Mouse (Mus musculus) heart, embryonic 14.5 days (tissue): ENCODE measurements around the gene Casd1. TPM values are rescaled to one million over a fixed set of nuclear protein-coding genes. Genes with fewer than 3 reads are reported as not detected.

ENCODE experiments used
- ATAC-seq: fragments of 200-750 bp; cut with Nextera tagmentation; 2 replicates; pipeline ENCODE4 v1.8.0; 2017; ENCODE audit warnings: low read depth, moderate TSS enrichment; ENCODE audit not compliant: insufficient number of reproducible peaks, insufficient read depth, low FRiP score
- H3K27ac ChIP-seq, 2 experiments: fragments of 200-500 bp in 1 of 2; fragments of 300-500 bp in 1 of 2; sonication (generic) in 1 of 2; replicated peaks in 1 of 2; 2 replicates each; pipeline ENCODE4 v1.5.1; 2012 to 2014; ENCODE audit warnings: low read depth in 2 of 2, low read length in 2 of 2, control low read depth in 1 of 2, mild to moderate bottlenecking in 1 of 2, mixed read lengths in 1 of 2; ENCODE audit not compliant: control insufficient read depth in 1 of 2, insufficient read depth in 1 of 2
- H3K27me3 ChIP-seq: fragments of 300-500 bp; sonication (generic); 2 replicates; pipeline ENCODE4 v1.6.1; 2014; ENCODE audit warnings: mild to moderate bottlenecking, low read length, control low read depth; ENCODE audit not compliant: control insufficient read depth, insufficient read depth
- H3K36me3 ChIP-seq: fragments of 300-500 bp; sonication (generic); 2 replicates; pipeline ENCODE4 v1.6.1; 2014; ENCODE audit warnings: mild to moderate bottlenecking, control low read depth, low read length, mixed read lengths; ENCODE audit not compliant: control insufficient read depth, insufficient read depth
- H3K4me1 ChIP-seq, 2 experiments: fragments of 200-500 bp in 1 of 2; fragments of 300-500 bp in 1 of 2; sonication (generic) in 1 of 2; 2 replicates each; pipeline ENCODE4 v1.6.1; 2012 to 2014; ENCODE audit warnings: low read length in 2 of 2, control low read depth in 1 of 2, mixed read lengths in 1 of 2; ENCODE audit not compliant: control insufficient read depth in 2 of 2, insufficient read depth in 2 of 2
- H3K4me2 ChIP-seq: fragments of 300-500 bp; sonication (generic); 2 replicates; pipeline ENCODE4 v1.6.1; 2014; ENCODE audit warnings: mild to moderate bottlenecking, low read length
- H3K4me3 ChIP-seq, 2 experiments: fragments of 200-500 bp in 1 of 2; fragments of 300-500 bp in 1 of 2; sonication (generic) in 1 of 2; 2 replicates each; pipeline ENCODE4 v1.5.1; 2012 to 2014; ENCODE audit warnings: low read length in 2 of 2, mild to moderate bottlenecking in 2 of 2, control low read depth in 1 of 2, low read depth in 1 of 2, moderate library complexity in 1 of 2; ENCODE audit not compliant: control insufficient read depth in 1 of 2, insufficient read depth in 1 of 2
- H3K9ac ChIP-seq: fragments of 300-500 bp; sonication (generic); 2 replicates; pipeline ENCODE4 v1.6.1; 2014; ENCODE audit warnings: mild to moderate bottlenecking, low read length
- H3K9me3 ChIP-seq: fragments of 300-500 bp; sonication (generic); 2 replicates; pipeline ENCODE4 v1.6.1; 2016; ENCODE audit warnings: low read length, control low read depth; ENCODE audit not compliant: control insufficient read depth
- WGBS: fragments of 180-500 bp; shearing (Covaris S2); extraction: QIAGEN DNeasy Blood & Tissue Kit; methylation state at CpG from one replicate; pipeline ENCODE4 v1.1.7; 2014; 5-methylcytosine and 5-hydroxymethylcytosine counted together
- polyA plus RNA-seq: library from polyadenylated mRNA; unstranded; fragments of >200 nt; fragmentation: Nextera tagmentation; extraction: Ambion mirVana; gene quantifications from 2 replicates; pipeline ENCODE4 v1.2.1, GENCODE M21; 2014

The Casd1 gene
- polyA plus RNA-seq, 1 experiment from 2014 or later, result 40.3 TPM

- no peak for ATAC-seq
- Histone ChIP-seq H3K4me2 (no peak overlapping the region), H3K4me3 (no peak overlapping the region), H3K27ac (no peak overlapping the region), H3K9me3 (no peaks in the 10 kb centered on the region), H3K27me3 (no peaks in the 10 kb centered on the region), H3K36me3 (peaks cover 16% of the 10 kb centered on the region), H3K4me1 (peaks cover 0 to 7% of the 10 kb centered on the region in 2 experiments; a peak in 1 of 4 replicates), H3K9ac (no peak overlapping the region)
- WGBS, result 91% methylated on average over 7 of the region's 7 CpGs
These were observed 11.8 kb downstream of the Casd1 start for GRCm38 (mm10) chr6:4612431-4612830.

GRCm38 (mm10) chr6:4617911-4618310, 17.3 kb downstream of the Casd1 start:
- no peak overlapping the region for H3K4me3 ChIP-seq
- no peak for ATAC-seq
- H3K9me3 ChIP-seq, result no peaks in the 10 kb centered on the region
- H3K27ac ChIP-seq, result no peak overlapping the region
- no peaks in the 10 kb centered on the region for H3K27me3 ChIP-seq
- 75% methylated on average over 10 of the region's 10 CpGs for WGBS
- no peak overlapping the region for H3K4me2 ChIP-seq
- H3K36me3 ChIP-seq, result peaks cover 35% of the 10 kb centered on the region
- H3K4me1 ChIP-seq, result no peaks in the 10 kb centered on the region
- no peak overlapping the region for H3K9ac ChIP-seq

GRCm38 (mm10) chr6:4631464-4631863, 30.8 kb downstream of the Casd1 start:
- ATAC-seq, result no peak
- H3K9me3 ChIP-seq, result no peaks in the 10 kb centered on the region
- H3K4me1 ChIP-seq, result 0 out of 4 replicates have a peak, but pooled peaks cover 0 to 6% of the 10 kb centered on the region in 2 experiments
- 66% methylated on average over 3 of the region's 3 CpGs for WGBS
- no peak overlapping the region for H3K4me3 ChIP-seq
- no peak overlapping the region for H3K9ac ChIP-seq
- H3K27ac ChIP-seq, result no peak overlapping the region
- H3K36me3 ChIP-seq, result peaks cover 32% of the 10 kb centered on the region
- no peaks in the 10 kb centered on the region for H3K27me3 ChIP-seq
- H3K4me2 ChIP-seq, result no peak overlapping the region

- H3K9ac ChIP-seq, result no peak overlapping the region
- H3K36me3 ChIP-seq, result peaks cover 46% of the 10 kb centered on the region
- WGBS, result 93% methylated on average over 4 of the region's 4 CpGs
- no peak overlapping the region for H3K4me3 ChIP-seq
- no peaks in the 10 kb centered on the region for H3K27me3 ChIP-seq
- H3K4me1 ChIP-seq, result 0 out of 4 replicates have a peak, but pooled peaks cover 0 to 6% of the 10 kb centered on the region in 2 experiments
- no peak overlapping the region for H3K4me2 ChIP-seq
- no peak for ATAC-seq
- no peak overlapping the region for H3K27ac ChIP-seq
- no peaks in the 10 kb centered on the region for H3K9me3 ChIP-seq
These were observed 32.5 kb downstream of the Casd1 start for GRCm38 (mm10) chr6:4633189-4633588.

GRCm38 (mm10) chr6:4634804-4635203, 34.2 kb downstream of the Casd1 start:
- H3K27me3 ChIP-seq, result no peaks in the 10 kb centered on the region
- H3K36me3 ChIP-seq, result peaks cover 49% of the 10 kb centered on the region
- WGBS, result 12% methylated on average over 1 of the region's 1 CpGs
- no peak overlapping the region for H3K9ac ChIP-seq
- 0 out of 4 replicates have a peak, but pooled peaks cover 0 to 6% of the 10 kb centered on the region in 2 experiments for H3K4me1 ChIP-seq
- no peak for ATAC-seq
- no peak overlapping the region for H3K4me2 ChIP-seq
- H3K4me3 ChIP-seq, result no peak overlapping the region
- no peaks in the 10 kb centered on the region for H3K9me3 ChIP-seq
- H3K27ac ChIP-seq, result no peak overlapping the region

GRCm38 (mm10) chr6:4642068-4642467, 41.4 kb downstream of the Casd1 start:
- ATAC-seq, result no peak
- WGBS, result 82% methylated on average over 7 of the region's 7 CpGs
- H3K4me3 ChIP-seq, result no peak overlapping the region

GRCm38 (mm10) chr6:4647351-4647750, 46.7 kb downstream of the Casd1 start:
- no peak overlapping the region for H3K27ac ChIP-seq
- H3K36me3 ChIP-seq, result peaks cover 3% of the 10 kb centered on the region
- no peak overlapping the region for H3K9ac ChIP-seq
- H3K4me1 ChIP-seq, result no peaks in the 10 kb centered on the region
- H3K27me3 ChIP-seq, result no peaks in the 10 kb centered on the region
- no peak for ATAC-seq
- 69% methylated on average over 3 of the region's 3 CpGs for WGBS
- H3K9me3 ChIP-seq, result no peaks in the 10 kb centered on the region
- H3K4me2 ChIP-seq, result no peak overlapping the region
- no peak overlapping the region for H3K4me3 ChIP-seq

More at GRCm38 (mm10) chr6:4642068-4642467, 41.4 kb downstream of the Casd1 start:
- Histone ChIP-seq H3K9me3 (no peaks in the 10 kb centered on the region), H3K36me3 (peaks cover 34% of the 10 kb centered on the region), H3K4me1 (no peaks in the 10 kb centered on the region), H3K4me2 (no peak overlapping the region), H3K9ac (no peak overlapping the region), H3K27me3 (no peaks in the 10 kb centered on the region), H3K27ac (no peak overlapping the region)

- Histone ChIP-seq H3K36me3 (no peaks in the 10 kb centered on the region), H3K9me3 (no peaks in the 10 kb centered on the region), H3K27me3 (no peaks in the 10 kb centered on the region), H3K9ac (no peak overlapping the region), H3K4me2 (no peak overlapping the region), H3K4me3 (no peak overlapping the region), H3K27ac (no peak overlapping the region), H3K4me1 (no peaks in the 10 kb centered on the region)
- 79% methylated on average over 8 of the region's 8 CpGs for WGBS
- no peak for ATAC-seq
These were observed 52.0 kb downstream of the Casd1 start for GRCm38 (mm10) chr6:4652596-4653134.
